Mouse (Mus musculus) MEL (cell line): ENCODE data around the gene Exoc3l.

ENCODE experiments used
- CTCF ChIP-seq, 3 experiments: IDR thresholded peaks in 2 of 3; conservative IDR thresholded peaks in 1 of 3; 2 replicates each; pipeline ENCODE4 v1.5.1; 2011 to 2012; ENCODE audit warnings: low read length in 3 of 3, low read depth in 2 of 3, mild to moderate bottlenecking in 2 of 3, improper control_type of control experiment in 1 of 3, inconsistent platforms in 1 of 3, mixed read lengths in 1 of 3, moderate library complexity in 1 of 3; ENCODE audit not compliant: control insufficient read depth in 1 of 3, insufficient read depth in 1 of 3, poor library complexity in 1 of 3, severe bottlenecking in 1 of 3
- EP300 ChIP-seq, 2 experiments: IDR thresholded peaks; 2 replicates each; pipeline ENCODE4 v1.6.1; 2011; ENCODE audit warnings: improper control_type of control experiment in 2 of 2, low read length in 2 of 2, low read depth in 1 of 2, mild to moderate bottlenecking in 1 of 2
- ETS1 ChIP-seq: IDR thresholded peaks from 2 replicates; pipeline ENCODE4 v1.6.1; 2012; ENCODE audit warnings: low read depth, mild to moderate bottlenecking, inconsistent platforms, low read length, improper control_type of control experiment, moderate library complexity
- NRF1 ChIP-seq: IDR thresholded peaks from 2 replicates; pipeline ENCODE4 v1.6.1; 2014; ENCODE audit warnings: low read depth, mild to moderate bottlenecking, inconsistent platforms, low read length, improper control_type of control experiment, moderate library complexity; ENCODE audit not compliant: poor library complexity, insufficient read depth, severe bottlenecking
- POLR2A ChIP-seq, 2 experiments: IDR thresholded peaks; 2 replicates each; pipeline ENCODE4 v1.6.1; 2011 to 2012; ENCODE audit warnings: low read length in 2 of 2, mild to moderate bottlenecking in 2 of 2, control low read depth in 1 of 2, improper control_type of control experiment in 1 of 2, low read depth in 1 of 2, moderate library complexity in 1 of 2; ENCODE audit not compliant: control insufficient read depth in 1 of 2, insufficient read depth in 1 of 2, poor library complexity in 1 of 2
- POLR2AphosphoS2 ChIP-seq: IDR thresholded peaks from 2 replicates; pipeline ENCODE4 v1.6.1; 2011; ENCODE audit warnings: low read length, improper control_type of control experiment
- TAL1 ChIP-seq: IDR thresholded peaks from 2 replicates; pipeline ENCODE4 v1.6.1; 2012; ENCODE audit warnings: mild to moderate bottlenecking, inconsistent platforms, low read length, moderate library complexity, mixed read lengths

DNA sequence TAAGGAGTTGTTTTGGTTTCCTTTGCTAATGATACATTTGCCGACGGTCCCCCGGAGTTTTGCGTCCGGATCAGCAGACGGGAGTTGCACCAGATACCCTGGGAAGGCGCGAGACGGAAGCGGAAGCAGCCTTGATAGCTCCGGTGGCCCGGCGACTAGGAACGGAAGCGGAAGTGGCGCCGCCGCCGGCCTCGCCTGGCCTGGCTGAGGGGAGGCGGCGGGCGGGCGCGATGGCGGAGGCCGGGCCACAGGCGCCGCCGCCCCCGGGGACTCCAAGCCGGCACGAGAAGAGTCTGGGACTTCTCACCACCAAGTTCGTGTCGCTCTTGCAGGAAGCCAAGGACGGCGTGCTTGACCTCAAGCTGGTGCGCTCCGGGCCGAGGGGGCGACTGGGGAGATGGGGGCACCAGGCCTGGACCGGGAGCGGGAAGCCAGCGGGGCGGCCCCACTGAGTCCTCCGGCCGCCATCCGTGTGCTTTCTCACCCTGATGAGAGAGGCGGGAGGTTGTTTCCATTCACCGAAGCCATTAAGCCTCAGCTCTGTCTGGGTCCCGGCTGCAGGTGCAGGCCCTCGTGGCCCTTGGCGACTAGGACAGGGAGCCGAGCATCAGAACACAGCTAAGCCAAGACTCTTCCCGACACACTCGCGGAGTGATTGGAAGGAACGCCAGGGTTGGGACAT lies 1.8 kb upstream of the Exoc3l start, which contains the start of gene E2f4:
- TF ChIP-seq TAL1, result no peak
- TF ChIP-seq POLR2AphosphoS2, result no peak; the same call in none of the 2 replicates
- no peak for TF ChIP-seq NRF1
- TF ChIP-seq POLR2A (IDR thresholded peaks at IDR 0.05; ENCODE audit: control insufficient read depth in 1 of 2, insufficient read depth in 1 of 2, low read depth in 1 of 2, low read length in 2 of 2, poor library complexity in 1 of 2), result peak; percentile 87 to 95
- peak in 1 of 2 experiments; percentile 25; a peak in 1 of 4 replicates for TF ChIP-seq EP300 (IDR thresholded peaks at IDR 0.05; ENCODE audit: low read depth in 1 of 2, low read length in 2 of 2)
- TF ChIP-seq CTCF (IDR thresholded peaks at IDR 0.05 in 2 of 3, conservative IDR thresholded peaks at IDR 0.05 in 1 of 3; ENCODE audit: control insufficient read depth in 1 of 3, insufficient read depth in 1 of 3, low read depth in 2 of 3, low read length in 3 of 3, poor library complexity in 1 of 3, severe bottlenecking in 1 of 3), result no peak
- TF ChIP-seq ETS1, result 0 out of 2 replicates have a peak, but pooled peaks have one; percentile 43
